Mouse (Mus musculus) lung, postnatal 10 days (tissue): ENCODE data around the gene Tex14.

Source experiments
- DNase-seq: peaks from one replicate; pipeline ENCODE4 v3.0.0; 2021

The Tex14 gene

DNA sequence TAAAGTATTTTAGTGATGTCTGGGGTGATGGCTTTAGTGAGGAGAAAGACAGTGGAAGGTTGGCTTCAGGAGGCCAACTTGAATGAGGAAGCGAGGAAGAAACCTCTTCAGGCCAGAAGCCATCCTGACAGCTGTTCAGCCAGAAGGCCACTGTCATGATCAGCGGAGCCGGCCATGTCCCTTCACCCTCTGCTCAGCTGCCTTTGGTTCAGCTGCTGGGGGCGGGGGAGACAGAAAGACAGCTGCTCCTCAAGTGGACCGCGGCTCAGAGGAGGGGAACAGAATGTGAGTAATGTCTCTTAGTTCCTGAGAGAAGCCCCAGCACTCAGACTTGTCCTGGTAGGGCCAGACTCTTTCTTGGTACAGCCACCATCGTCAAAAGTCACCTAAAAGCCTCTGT lies 168.9 kb downstream of the Tex14 start:
- peak; percentile 69 for DNase-seq

DNA sequence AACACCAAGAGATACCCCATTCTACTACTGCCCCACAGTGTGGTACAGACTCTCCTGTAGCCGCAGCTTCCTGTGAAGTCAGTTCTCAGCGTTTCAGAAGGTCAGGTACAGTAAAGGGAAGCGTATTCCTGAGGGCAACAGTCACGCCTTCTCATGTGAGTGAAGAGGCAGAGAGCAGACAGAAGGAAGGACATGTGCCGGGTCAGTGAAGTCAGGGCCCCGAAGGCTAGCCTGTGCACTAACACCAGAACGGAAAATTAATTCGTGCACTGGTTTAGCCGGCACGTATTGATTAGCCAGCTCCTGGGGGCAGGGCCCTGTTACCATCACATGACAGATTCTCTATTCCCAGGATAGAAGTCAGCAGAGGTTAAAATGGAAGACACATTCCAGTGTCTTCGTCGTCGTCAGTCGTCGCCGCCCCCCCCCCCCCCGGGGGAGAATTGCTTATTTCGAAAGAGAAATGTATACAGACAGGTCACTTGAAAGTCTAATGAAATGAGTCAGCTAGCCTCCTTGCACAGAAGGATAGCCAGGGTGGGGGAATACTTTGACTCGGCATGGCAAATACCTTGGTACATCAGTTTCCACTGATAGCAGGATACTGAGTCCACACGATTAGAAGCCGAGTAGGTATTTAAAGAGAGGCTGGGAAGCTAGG lies 169.8 kb downstream of the Tex14 start:
- no peak for DNase-seq

DNA sequence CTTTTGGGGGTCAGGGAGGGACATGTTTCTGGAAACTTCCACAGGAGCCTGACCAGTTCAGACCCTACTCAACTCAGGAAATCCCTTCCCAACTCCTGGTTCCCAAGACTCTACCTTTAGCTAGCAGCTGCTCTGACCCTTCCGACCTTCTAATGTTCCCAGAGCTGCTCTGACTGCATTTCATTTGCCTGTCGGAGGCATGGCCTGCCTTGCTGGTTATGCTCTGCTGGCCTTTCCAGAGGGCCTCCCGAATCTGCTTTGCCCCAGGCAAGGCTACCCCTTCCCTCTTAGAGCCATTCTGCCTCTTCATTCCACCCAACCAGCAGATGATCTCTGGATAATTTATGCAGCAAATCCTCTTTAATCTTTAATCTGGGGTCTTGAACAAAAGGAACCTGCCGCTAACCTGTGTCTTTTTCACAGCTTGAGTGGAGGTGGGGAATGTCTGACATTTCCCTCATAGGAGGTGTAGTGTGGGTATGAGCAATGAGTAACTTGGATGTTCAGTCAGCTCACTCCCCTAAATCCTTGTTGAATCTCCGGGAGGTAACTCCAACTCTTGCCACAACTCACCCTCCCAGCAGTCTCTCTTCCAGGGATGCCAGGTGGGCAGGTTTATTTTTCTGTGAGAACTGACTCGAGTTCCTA lies 172.9 kb downstream of the Tex14 start:
- no peak for DNase-seq

DNA sequence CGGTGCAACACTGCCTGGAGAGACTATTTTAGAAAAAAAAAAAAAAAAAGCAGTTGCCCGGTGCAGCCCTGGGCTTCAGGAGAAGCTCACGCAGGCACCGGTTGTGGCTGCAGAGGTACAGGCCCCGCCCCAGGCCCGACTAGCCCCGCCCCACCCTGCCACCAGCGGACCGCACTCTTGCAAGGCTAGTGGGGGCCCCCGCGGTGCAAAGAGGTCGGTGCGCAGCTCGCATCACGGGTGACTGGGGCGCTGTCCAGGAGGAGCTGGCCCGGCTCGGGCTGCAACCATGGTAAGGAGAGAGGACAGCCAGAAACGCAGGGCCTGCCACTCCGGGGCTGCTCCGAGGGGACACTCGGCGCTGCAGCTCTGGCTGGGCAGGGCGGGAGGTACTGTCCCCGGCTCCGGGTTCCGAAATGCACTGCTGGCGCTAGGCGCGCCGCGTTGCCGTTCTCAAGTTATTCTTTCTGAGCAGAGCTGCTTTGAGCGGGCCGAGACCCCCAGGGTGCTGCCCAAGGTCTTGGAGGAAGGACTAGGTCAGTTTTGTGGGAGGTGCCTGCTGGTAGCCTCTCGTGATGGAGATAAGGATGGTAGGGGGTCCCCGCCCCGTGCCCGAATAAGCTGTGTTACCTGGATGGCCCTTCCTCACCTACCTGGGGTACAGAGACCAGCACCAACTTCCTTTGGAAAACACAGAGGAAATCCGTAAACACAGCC lies 173.5 kb downstream of the Tex14 start:
- DNase-seq: peak; percentile 84

DNA sequence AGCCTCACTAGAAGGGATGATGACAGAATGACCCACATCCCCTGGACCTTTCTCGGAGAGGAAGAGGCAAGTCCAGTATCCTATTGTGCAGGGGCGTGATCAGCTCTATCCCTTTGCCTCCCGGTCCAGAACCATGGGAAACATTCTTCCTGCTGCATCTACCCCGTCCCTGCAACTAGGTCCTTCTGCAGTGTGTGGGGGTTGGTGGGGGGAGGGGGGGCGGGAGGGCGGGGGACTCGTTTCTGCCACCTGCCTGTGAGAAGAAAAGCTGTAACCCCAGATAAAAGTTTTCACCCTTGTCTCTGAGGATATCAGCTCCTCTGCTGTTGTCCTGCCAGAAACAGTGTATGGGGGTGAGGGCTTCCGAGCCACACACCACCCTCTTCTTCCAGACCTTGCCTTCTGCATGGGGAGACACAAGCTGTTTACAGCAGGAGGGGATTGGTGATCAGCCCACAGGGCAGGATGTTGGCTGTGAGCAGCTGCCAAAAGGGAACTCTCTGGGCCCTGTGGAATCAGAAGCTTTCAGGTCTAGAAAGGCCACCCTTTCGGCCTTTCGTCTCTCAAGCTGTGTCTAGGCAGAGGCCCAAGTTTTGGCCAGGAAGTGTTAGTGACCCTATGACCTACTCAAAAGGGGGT lies 174.2 kb downstream of the Tex14 start:
- peak; percentile 75 for DNase-seq

DNA sequence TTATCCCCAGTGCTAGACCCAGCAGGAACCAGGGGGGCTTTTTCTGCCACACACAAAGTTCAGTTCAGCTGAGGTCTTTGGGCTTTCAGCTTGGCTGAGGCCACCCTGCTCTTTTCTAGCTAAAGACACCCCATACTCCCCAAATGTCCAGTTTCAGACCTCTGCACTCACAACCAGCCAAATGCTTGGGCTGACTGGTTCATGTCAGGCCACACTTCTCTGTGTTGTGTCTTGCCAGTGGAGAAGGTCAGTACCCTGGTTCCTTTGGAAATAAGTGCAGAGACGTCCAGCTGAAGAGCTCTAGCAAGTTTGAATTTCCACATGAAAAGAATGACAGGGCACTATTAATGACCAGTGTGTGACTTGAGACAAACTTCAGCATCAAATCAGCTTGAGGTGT lies 174.8 kb downstream of the Tex14 start:
- DNase-seq: peak; percentile 82

DNA sequence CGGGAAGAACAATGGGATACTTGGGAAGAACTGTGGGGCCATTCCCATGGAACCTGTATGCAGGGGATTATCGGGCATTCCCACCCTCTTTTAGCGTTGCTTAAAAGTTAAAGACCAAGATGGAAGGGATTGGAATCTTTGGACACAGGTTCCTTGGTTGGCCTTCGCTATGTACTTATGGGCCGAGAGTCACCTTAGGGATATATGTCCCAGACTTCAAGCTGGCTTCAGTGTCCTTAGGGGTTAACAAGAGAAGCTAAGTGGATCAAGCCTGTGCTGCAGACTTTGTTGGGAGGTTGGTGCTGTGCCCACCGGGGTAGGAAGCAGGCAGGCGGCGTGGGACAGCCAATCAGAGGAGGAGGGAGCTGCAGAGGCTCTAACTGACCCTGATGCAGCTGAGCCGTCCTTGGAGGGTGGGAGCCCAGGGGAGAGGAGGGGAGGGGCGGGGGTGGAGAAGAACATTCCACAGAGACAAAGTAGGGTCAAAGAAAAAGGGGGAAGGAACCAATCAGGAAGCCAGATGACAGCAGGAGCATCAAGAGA lies 175.7 kb downstream of the Tex14 start:
- peak; percentile 74 for DNase-seq

DNA sequence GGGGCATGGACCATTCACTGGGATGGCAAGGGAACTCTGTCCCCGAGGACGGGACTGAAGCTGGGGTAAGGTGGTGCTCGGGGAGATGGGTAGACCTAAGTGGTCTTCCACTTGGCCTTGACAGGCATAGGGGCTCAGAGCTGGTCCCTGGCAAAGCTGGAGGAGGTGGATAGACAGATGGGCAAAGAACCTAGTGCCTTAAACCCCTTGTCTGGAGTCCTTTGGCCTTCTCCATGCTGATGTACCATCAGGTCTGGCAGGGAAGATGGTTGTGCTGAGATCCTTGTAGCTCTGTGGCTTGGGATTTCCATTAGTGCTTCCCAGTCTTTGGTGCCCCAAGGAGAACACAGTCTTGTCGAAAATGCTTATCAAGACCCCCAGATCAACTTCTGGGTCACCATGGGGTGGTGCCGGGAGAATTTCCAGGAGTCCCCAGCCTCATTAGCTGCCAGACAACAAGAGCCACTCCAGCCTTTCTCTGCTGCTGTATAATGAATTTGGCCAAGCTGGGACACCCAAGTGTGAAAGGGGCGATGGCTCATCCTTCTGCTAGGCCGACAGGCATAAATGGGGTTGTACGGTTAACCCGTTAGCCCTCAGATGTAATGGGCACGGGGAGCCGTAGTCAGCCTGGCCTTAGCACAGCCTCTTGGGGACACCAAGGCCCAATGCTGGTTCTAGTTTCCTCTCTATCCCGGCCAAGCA lies 176.4 kb downstream of the Tex14 start:
- no peak for DNase-seq

DNA sequence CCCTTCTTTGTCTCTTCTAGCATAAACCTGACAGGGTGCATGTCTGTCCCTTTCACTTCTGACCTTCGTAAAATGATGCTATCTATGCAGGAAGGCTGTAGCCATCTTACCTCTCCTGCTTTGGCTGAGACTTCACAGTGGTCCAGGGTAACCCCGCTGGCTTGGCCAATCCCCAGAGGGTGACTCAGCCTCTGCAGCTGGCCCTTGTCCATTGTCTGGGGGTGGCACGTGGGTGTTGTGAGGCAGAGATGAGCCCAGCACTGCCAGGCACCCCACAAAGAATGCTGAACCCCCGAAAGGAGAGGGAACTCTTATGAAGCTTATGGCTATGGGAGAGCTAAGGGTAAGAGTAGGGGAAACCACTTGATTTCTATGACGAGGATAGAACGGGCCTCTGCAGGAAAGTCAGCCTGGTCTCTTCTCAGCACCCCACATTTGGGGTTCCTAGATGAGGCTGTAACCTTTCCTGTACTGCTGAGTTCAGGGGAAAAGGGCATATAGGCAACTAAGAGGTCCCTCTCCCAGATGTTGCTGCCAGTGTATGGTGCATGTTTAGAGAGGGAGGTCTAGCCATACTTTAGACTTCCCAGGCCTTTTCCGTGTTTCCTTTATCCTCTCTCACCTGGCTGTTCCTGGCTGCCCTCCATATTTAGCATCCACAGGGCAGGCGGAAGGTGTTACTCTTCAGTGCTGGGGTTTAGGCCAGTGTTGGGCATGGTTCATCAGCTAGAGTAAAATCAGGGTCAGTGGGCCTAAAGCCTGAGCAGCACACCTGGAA lies 177.3 kb downstream of the Tex14 start:
- DNase-seq: peak; percentile 63

DNA sequence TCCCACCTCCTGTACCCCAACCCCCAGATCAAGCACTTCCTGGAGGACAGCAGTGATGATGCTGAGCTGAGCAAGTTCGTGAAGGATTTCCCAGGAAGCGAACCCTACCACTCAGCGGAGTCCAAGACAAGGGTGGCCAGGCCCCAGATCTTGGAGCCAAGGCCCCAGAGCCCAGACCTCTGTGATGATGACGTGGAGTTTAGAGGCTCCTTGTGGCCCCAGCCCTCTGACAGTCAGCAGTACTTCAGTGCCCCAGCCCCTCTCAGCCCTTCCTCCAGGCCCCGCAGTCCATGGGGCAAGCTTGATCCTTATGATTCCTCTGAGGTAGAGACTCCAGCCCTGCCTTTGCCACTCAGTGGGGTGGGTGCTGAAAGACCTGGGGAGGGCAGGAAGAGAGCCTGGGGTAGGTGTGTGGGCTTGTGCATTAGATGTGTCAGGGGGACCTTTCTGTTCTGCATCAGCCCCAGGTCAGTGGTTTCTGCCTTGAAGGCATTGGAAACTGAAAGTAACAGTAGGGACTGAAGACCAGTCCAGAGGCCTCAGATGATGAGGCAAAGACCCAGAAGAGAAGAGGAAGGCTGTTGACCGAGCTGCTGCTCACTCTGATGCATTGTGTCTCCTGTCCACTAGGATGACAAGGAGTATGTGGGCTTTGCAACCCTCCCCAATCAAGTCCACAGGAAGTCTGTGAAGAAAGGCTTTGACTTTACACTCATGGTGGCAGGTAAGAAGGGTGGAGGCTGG lies 178.6 kb downstream of the Tex14 start:
- DNase-seq: no peak

DNA sequence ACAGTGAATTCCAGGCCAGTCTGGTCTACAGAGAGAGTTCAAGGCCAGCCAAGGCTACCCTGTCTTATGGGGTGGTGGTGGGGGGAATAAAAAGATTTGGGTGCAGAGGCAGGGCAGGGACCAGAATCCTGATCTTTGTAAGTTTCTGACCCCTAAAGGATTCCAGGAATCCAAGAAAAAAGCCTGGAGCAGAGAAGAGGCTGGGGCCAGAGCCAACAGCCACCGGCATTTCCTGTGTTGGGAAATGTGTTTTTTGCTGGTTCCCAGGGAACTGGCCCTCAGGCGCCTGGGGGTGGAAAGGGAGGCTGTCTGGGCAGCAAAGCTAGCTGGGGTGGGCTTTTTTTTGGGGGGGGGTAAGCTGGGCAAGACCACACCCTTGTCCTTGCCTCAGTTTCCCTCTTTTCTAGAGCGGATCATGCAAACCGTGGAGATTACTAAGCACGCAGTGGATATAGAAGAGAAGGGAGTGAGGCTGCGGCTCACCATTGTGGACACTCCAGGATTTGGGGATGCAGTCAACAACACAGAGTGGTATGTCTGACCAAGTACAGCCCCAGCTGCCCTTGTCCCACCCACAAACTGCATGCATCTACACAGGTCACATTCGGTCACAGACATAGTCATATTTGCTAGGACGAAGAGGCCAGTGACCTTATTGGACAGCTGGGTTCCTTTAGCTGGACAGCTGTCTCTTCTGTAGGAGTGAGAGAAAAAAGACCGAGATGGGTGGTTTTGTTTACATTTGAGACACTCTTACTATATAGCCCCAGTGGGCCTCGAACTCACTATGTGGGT lies 180.0 kb downstream of the Tex14 start:
- DNase-seq: peak; percentile 85

DNA sequence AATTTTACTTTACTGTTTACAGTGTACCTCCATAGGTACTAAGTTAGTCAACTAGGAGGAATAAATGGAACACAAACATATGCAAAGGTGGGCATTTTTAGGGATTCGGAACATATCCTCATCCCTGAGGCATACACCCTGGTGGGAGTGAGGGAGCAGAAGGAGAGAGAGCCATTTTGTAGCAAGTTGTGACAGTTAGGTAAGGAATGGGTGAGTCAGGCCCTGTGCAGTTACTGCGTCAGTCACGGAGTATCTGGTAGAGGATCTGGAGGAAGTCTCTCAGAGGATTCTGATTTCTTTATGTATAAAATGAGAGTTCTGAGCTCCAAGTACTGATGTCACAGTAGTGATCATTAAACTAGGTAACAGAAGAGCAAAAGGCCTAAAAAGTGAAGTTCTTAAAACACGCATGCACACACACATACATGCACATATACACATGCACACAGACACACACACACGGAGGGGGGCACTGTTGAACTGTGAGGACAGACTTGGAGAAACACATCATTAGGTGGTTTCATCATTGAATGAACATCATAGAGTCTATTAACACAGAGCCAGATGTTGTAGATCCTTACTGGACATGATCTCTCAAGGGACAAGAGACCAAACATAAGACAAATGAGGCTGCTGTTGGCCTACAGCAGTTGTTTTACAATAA lies 182.5 kb downstream of the Tex14 start:
- DNase-seq: no peak

DNA sequence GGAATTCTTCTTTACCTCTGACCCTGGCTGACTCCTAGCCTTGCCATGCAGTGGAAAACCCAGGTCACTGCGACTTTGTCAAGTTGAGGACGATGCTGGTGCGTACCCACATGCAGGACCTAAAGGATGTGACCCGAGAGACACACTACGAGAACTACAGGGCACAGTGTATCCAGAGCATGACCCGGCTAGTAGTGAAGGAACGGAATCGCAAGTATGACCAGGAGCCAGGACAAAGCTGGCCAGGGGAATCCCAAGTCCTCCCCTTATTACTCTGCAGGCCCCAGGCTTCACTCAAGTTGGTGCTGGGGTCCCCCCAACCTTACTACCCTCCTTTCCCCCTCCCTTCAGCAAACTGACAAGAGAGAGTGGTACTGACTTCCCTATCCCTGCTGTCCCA lies 184.7 kb downstream of the Tex14 start:
- DNase-seq: no peak

DNA sequence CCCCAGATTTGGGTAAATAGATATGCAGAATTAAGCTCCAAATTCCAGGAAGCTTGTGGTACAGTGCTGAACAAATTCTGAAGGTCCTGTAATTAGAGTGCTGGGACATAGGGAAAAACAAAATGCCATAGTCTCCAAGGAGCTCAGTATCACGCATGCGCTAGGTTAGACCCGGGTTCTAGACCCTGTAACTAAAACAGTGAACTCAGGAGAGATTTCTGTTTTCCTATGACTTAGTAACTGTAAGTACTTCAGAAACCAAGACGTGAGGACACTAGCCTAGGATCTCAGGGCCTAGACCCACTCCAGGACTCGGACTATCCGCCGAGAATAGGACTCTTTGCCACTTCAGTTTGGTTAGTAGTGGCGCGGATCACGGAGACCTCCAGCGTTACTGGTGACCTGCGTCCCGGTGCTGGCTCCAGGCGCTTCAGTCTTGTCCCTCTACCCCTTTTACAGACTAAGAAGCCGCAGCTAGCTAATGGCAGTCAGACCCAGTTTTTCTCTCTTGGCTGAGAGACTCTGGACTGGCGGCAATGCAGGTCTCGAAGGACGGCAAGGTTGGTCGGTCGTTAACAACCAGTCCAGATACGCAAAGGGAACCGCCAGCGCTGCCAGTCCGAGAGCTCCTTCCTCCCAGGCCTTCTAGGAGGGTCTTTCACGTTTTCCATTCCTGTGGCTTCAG lies 186.1 kb downstream of the Tex14 start:
- no peak for DNase-seq

DNA sequence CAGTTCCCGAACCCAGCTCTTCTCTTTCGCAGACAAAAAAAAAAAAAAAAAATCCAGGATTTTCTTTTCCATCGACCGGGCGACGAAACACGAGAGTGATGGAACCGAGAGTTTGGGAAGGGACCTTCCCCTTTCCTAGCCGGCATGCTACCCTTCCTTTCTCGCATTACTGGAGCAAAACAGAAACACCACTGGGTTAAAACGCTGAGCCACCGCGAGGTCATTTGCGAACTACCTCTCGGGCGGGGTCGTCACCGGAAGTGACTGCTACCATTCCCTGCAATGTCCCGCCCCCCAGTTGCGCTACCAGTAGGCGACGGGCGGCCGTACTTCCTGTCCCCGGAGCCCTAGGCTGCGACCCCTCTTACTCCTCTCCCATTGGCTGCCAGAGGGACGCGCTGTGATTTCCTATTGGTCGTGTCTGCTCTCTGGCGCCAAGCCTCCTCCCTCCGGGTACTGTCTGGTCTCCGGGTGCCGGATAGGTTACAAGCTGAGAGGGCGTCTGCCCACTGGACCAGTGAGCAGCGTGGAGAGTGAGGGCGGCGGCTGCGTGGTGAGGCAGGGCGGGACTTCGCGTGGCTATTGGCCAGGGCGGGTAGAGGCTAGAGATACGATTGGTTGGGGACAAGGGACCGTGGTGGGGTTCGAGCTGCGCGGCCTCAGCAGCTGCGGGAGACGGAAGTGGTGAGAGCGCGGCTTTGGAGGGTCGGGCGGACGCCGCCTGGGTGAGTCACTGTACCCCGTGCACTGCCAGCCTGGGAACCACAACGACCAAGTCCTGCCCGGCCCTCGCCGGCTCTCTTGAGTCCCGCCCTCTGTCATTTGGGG lies 186.9 kb downstream of the Tex14 start, which contains the start of gene Mtmr4:
TSS of gene Mtmr4 (plus strand) at position 637 of the 828 bp plus-strand sequence.
- peak; percentile 100 for DNase-seq

DNA sequence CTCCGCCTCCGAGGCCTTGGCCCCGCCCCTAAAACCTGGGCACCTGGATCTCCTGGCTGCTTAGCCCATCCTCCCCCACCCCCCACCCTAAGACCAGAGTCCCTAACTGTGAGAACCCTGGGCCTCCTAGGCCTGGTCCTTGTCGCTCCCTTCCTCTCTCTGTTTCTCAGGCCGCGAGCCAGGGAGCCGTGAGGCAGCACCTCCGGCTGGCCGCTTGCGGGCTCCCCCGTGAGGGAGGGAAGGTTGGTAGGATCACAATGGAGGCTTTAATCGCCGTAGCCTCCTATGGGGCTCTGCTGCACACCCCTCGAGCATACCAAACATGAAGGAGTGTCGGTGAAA lies 187.5 kb downstream of the Tex14 start:
- DNase-seq: no peak

DNA sequence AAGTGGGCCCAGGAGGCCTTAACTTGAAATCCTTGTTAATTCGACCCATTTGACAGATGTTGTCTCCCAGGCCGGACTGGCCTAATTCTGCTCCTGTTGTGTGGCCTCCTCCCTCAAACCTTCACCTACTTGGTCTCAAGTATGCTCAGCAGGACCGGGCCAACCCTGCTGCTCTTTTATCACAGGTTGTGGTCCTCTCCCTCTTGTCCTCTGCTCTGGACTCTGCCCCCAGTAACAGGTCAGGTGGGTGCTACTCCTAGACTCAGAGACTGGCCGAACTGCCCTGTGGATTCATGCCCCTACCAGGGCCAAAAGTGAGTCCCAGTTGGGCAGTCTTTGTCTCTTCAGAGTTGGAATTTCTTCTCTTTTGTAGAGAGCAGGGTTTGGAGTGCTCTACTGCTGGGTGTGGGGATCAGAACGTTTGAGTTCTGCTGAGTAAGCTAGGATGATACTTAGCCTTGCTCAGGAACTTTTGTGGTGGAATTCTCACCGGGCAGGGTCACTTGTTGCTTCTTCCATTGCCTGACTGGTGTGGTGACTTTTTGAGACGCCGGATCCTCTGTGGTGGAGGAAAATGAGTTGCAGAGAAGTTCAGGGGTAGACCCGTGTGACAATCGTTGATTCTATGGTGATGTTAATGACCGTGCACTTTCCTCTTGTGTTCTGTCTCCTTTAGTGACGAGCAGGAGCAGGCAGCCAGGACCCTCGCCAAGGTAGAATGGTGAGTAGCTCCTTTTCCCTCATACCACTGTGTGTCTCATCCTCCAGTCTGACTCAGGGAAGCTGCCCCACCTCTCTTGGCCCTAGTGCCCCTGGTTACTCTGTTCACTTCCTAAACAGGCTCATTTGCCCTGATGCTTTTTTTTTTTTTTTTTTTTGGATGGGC lies 188.1 kb downstream of the Tex14 start:
- no peak for DNase-seq
